Mouse (Mus musculus): Measurements from ENCODE around the gene Cdc34.

GRCm38 (mm10) chr10:79683726-79684640 lies 2.0 kb downstream of the Cdc34 start:
- TF ChIP-seq CTCF (conservative IDR thresholded peaks at IDR 0.05; ENCODE audit: low read length): no peak
- no peak for TF ChIP-seq NANOG (IDR thresholded peaks at IDR 0.05; ENCODE audit: borderline replicate concordance, low read length)
- no peak for TF ChIP-seq POU5F1 (IDR thresholded peaks at IDR 0.05; ENCODE audit: borderline replicate concordance, low read length)
